Mouse (Mus musculus): Measurements from ENCODE around the gene Wfdc3. TPM values are rescaled to one million over a fixed set of nuclear protein-coding genes. Genes with fewer than 3 reads are reported as not detected.
A peak's percentile ranks its signal among the peaks of the same experiment; 100 is the strongest.

The Wfdc3 gene
- polyA plus RNA-seq, 1 experiment from 2014 or later: 0.95 TPM

GRCm38 (mm10) chr2:164784869-164785420 lies 39.2 kb upstream of the Wfdc3 start:
- peak overlapping the region; percentile 73 for H3K4me3 ChIP-seq
- H3K27me3 ChIP-seq (ENCODE audit: low read depth, poor library complexity, severe bottlenecking): no peaks in the 10 kb centered on the region
- peaks cover 20% of the 10 kb centered on the region for H3K4me1 ChIP-seq
- 17% methylated on average over 7 of the region's 7 CpGs for WGBS
- DNase-seq (ENCODE audit: low spot score): no peak
- H3K36me3 ChIP-seq: peaks cover 12% of the 10 kb centered on the region
- no peaks in the 10 kb centered on the region for H3K9me3 ChIP-seq (replicated peaks)
- H3K27ac ChIP-seq: peak overlapping the region; percentile 83

GRCm38 (mm10) chr2:164783926-164784581 lies 38.3 kb upstream of the Wfdc3 start:
- Histone ChIP-seq H3K36me3 (0 out of 2 replicates have a peak, but pooled peaks cover 6% of the 10 kb centered on the region), H3K4me3 (no peak overlapping the region), H3K27me3 (ENCODE audit: low read depth, poor library complexity, severe bottlenecking) (no peaks in the 10 kb centered on the region), H3K27ac (no peak overlapping the region), H3K4me1 (peaks cover 20% of the 10 kb centered on the region), H3K9me3 (replicated peaks) (no peaks in the 10 kb centered on the region)
- no peak for DNase-seq (ENCODE audit: low spot score)
- 73% methylated on average over 7 of the region's 7 CpGs for WGBS

GRCm38 (mm10) chr2:164781876-164782275 lies 36.1 kb upstream of the Wfdc3 start:
- no peaks in the 10 kb centered on the region for H3K9me3 ChIP-seq (replicated peaks)
- no peak overlapping the region for H3K4me3 ChIP-seq
- peaks cover 18% of the 10 kb centered on the region for H3K4me1 ChIP-seq
- H3K36me3 ChIP-seq: no peaks in the 10 kb centered on the region
- 69% methylated on average over 4 of the region's 4 CpGs for WGBS
- no peak overlapping the region for H3K27ac ChIP-seq
- H3K27me3 ChIP-seq (ENCODE audit: low read depth, poor library complexity, severe bottlenecking): peaks cover 6% of the 10 kb centered on the region; the same call in 1 of the 2 replicates
- no peak for DNase-seq (ENCODE audit: low spot score)

GRCm38 (mm10) chr2:164779481-164780086 lies 33.9 kb upstream of the Wfdc3 start, which contains the start of gene Tnnc2:
Tnnc2 (minus strand) TSS chr2:164779967.
- 66% methylated on average over 8 of the region's 8 CpGs for WGBS
- no peak for DNase-seq (ENCODE audit: low spot score)
- no peaks in the 10 kb centered on the region for H3K36me3 ChIP-seq

GRCm38 (mm10) chr2:164778809-164779208 lies 33.1 kb upstream of the Wfdc3 start:
- Histone ChIP-seq H3K4me3 (no peak overlapping the region), H3K9me3 (replicated peaks) (no peaks in the 10 kb centered on the region), H3K27ac (no peak overlapping the region), H3K36me3 (no peaks in the 10 kb centered on the region), H3K4me1 (no peaks in the 10 kb centered on the region), H3K27me3 (ENCODE audit: low read depth, poor library complexity, severe bottlenecking) (peaks cover 12% of the 10 kb centered on the region; the same call in 1 of the 2 replicates)
- 86% methylated on average over 7 of the region's 7 CpGs for WGBS
- DNase-seq (ENCODE audit: low spot score): no peak

More at GRCm38 (mm10) chr2:164779481-164780086, 33.9 kb upstream of the Wfdc3 start, which contains the start of gene Tnnc2:
- H3K4me1 ChIP-seq: peaks cover under 1% of the 10 kb centered on the region
- H3K4me3 ChIP-seq: no peak within 1 kb of the TSS
- H3K9me3 ChIP-seq (replicated peaks): no peaks in the 10 kb centered on the region
- H3K27me3 ChIP-seq (ENCODE audit: low read depth, poor library complexity, severe bottlenecking): peaks cover 12% of the 10 kb centered on the region; the same call in 1 of the 2 replicates
- no peak within 1 kb of the TSS for H3K27ac ChIP-seq

- no peak for DNase-seq (ENCODE audit: low spot score)
- H3K9me3 ChIP-seq (replicated peaks): no peaks in the 10 kb centered on the region
- H3K36me3 ChIP-seq: peaks cover 9% of the 10 kb centered on the region
- H3K27me3 ChIP-seq (ENCODE audit: low read depth, poor library complexity, severe bottlenecking): peaks cover 12% of the 10 kb centered on the region; the same call in 1 of the 2 replicates
- H3K27ac ChIP-seq: no peak overlapping the region
- 94% methylated on average over 11 of the region's 11 CpGs for WGBS
- no peak overlapping the region for H3K4me3 ChIP-seq
- H3K4me1 ChIP-seq: no peaks in the 10 kb centered on the region
Measured at GRCm38 (mm10) chr2:164778015-164778287, 32.2 kb upstream of the Wfdc3 start.

GRCm38 (mm10) chr2:164777246-164778014 lies 31.7 kb upstream of the Wfdc3 start:
- Histone ChIP-seq H3K4me3 (no peak overlapping the region), H3K27me3 (ENCODE audit: low read depth, poor library complexity, severe bottlenecking) (peaks cover 12% of the 10 kb centered on the region; the same call in 1 of the 2 replicates), H3K27ac (no peak overlapping the region), H3K4me1 (0 out of 2 replicates have a peak, but pooled peaks cover under 1% of the 10 kb centered on the region), H3K36me3 (peaks cover 14% of the 10 kb centered on the region), H3K9me3 (replicated peaks) (no peaks in the 10 kb centered on the region)
- WGBS: 83% methylated on average over 30 of the region's 30 CpGs
- DNase-seq (ENCODE audit: low spot score): no peak

- 64% methylated on average over 17 of the region's 17 CpGs for WGBS
- no peak for DNase-seq (ENCODE audit: low spot score)
- no peak overlapping the region for H3K27ac ChIP-seq
- no peak overlapping the region for H3K4me3 ChIP-seq
- peaks cover 6% of the 10 kb centered on the region for H3K4me1 ChIP-seq
- H3K36me3 ChIP-seq: peaks cover 20% of the 10 kb centered on the region
- no peaks in the 10 kb centered on the region for H3K9me3 ChIP-seq (replicated peaks)
- peaks cover 12% of the 10 kb centered on the region; the same call in 1 of the 2 replicates for H3K27me3 ChIP-seq (ENCODE audit: low read depth, poor library complexity, severe bottlenecking)
Measured at GRCm38 (mm10) chr2:164776801-164777200, 31.1 kb upstream of the Wfdc3 start.

- H3K9me3 ChIP-seq (replicated peaks): no peaks in the 10 kb centered on the region
- WGBS: 89% methylated on average over 6 of the region's 6 CpGs
- peaks cover 13% of the 10 kb centered on the region for H3K4me1 ChIP-seq
- no peak for DNase-seq (ENCODE audit: low spot score)
- no peak overlapping the region for H3K27ac ChIP-seq
- no peak overlapping the region for H3K4me3 ChIP-seq
- peaks cover 12% of the 10 kb centered on the region; the same call in 1 of the 2 replicates for H3K27me3 ChIP-seq (ENCODE audit: low read depth, poor library complexity, severe bottlenecking)
- peaks cover 27% of the 10 kb centered on the region for H3K36me3 ChIP-seq
Measured at GRCm38 (mm10) chr2:164776130-164776529, 30.4 kb upstream of the Wfdc3 start.

GRCm38 (mm10) chr2:164773989-164774364 lies 28.2 kb upstream of the Wfdc3 start:
- no peak for DNase-seq (ENCODE audit: low spot score)
- H3K4me1 ChIP-seq: peaks cover 23% of the 10 kb centered on the region
- H3K36me3 ChIP-seq: peaks cover 34% of the 10 kb centered on the region
- H3K27me3 ChIP-seq (ENCODE audit: low read depth, poor library complexity, severe bottlenecking): peaks cover 12% of the 10 kb centered on the region; the same call in 1 of the 2 replicates
- H3K4me3 ChIP-seq: no peak overlapping the region
- WGBS: 91% methylated on average over 5 of the region's 5 CpGs
- H3K9me3 ChIP-seq (replicated peaks): no peaks in the 10 kb centered on the region
- H3K27ac ChIP-seq: no peak overlapping the region

GRCm38 (mm10) chr2:164773229-164773988 lies 27.7 kb upstream of the Wfdc3 start:
- WGBS: 76% methylated on average over 14 of the region's 14 CpGs
- Histone ChIP-seq H3K27me3 (ENCODE audit: low read depth, poor library complexity, severe bottlenecking) (peaks cover 12% of the 10 kb centered on the region; the same call in 1 of the 2 replicates), H3K4me1 (peaks cover 23% of the 10 kb centered on the region)

GRCm38 (mm10) chr2:164771123-164771522 lies 25.4 kb upstream of the Wfdc3 start:
- Histone ChIP-seq H3K4me3 (peak overlapping the region; percentile 99), H3K27me3 (ENCODE audit: low read depth, poor library complexity, severe bottlenecking) (no peaks in the 10 kb centered on the region), H3K4me1 (peaks cover 23% of the 10 kb centered on the region), H3K9me3 (replicated peaks) (no peaks in the 10 kb centered on the region), H3K27ac (peak overlapping the region; percentile 98; the same call in 1 of the 2 replicates), H3K36me3 (peaks cover 57% of the 10 kb centered on the region)
- DNase-seq (ENCODE audit: low spot score): no peak
- WGBS: 88% methylated on average over 8 of the region's 8 CpGs

More at GRCm38 (mm10) chr2:164773229-164773988, 27.7 kb upstream of the Wfdc3 start:
- Histone ChIP-seq H3K9me3 (replicated peaks) (no peaks in the 10 kb centered on the region), H3K36me3 (peaks cover 35% of the 10 kb centered on the region), H3K4me3 (no peak overlapping the region), H3K27ac (no peak overlapping the region)
- no peak for DNase-seq (ENCODE audit: low spot score)

Measured in limb, embryonic 10.5 days (tissue).